Mouse (Mus musculus) heart, embryonic 16.5 days (tissue): ENCODE results near the gene Hspb2. TPM values are rescaled to one million over a fixed set of nuclear protein-coding genes. Genes with fewer than 3 reads are reported as not detected.

ENCODE experiments used
- ATAC-seq: fragments of 200-750 bp; cut with Nextera tagmentation; replicated peaks from 2 replicates; pipeline ENCODE4 v1.8.0; 2017; ENCODE audit warnings: moderate number of reproducible peaks; ENCODE audit not compliant: insufficient read depth, low FRiP score; ENCODE audit errors: extremely low read depth
- H3K27ac ChIP-seq: fragments of 300-500 bp; sonication (generic); 2 replicates; pipeline ENCODE4 v1.5.1; 2014; ENCODE audit warnings: mild to moderate bottlenecking, low read length, control low read depth, moderate library complexity
- H3K27me3 ChIP-seq: fragments of 300-500 bp; sonication (generic); 2 replicates; pipeline ENCODE4 v1.6.1; 2014; ENCODE audit warnings: low read length, mixed read lengths; ENCODE audit not compliant: control insufficient read depth, insufficient read depth
- H3K36me3 ChIP-seq: fragments of 300-500 bp; sonication (generic); 2 replicates; pipeline ENCODE4 v1.6.1; 2014; ENCODE audit not compliant: control insufficient read depth, insufficient read depth
- H3K4me1 ChIP-seq: fragments of 300-500 bp; sonication (generic); 2 replicates; pipeline ENCODE4 v1.6.1; 2014; ENCODE audit warnings: low read length, mixed read lengths; ENCODE audit not compliant: control insufficient read depth, insufficient read depth
- H3K4me2 ChIP-seq: fragments of 300-500 bp; sonication (generic); 2 replicates; pipeline ENCODE4 v1.6.1; 2014; ENCODE audit warnings: low read depth, mild to moderate bottlenecking, control low read depth, low read length
- H3K4me3 ChIP-seq: fragments of 300-500 bp; sonication (generic); 2 replicates; pipeline ENCODE4 v1.5.1; 2014; ENCODE audit warnings: mild to moderate bottlenecking, control low read depth, low read length
- H3K9ac ChIP-seq: fragments of 300-500 bp; sonication (generic); 2 replicates; pipeline ENCODE4 v1.6.1; 2014; ENCODE audit warnings: low read length, control low read depth
- H3K9me3 ChIP-seq: fragments of 300-500 bp; sonication (generic); replicated peaks from 2 replicates; pipeline ENCODE4 v1.6.1; 2016; ENCODE audit warnings: low read length; ENCODE audit not compliant: control insufficient read depth
- WGBS: fragments of 180-500 bp; shearing (Covaris S2); extraction: QIAGEN DNeasy Blood & Tissue Kit; methylation state at CpG from one replicate; pipeline ENCODE4 v1.1.7; 2014; 5-methylcytosine and 5-hydroxymethylcytosine counted together
- polyA plus RNA-seq: library from polyadenylated mRNA; unstranded; fragments of >200 nt; fragmentation: Nextera tagmentation; extraction: Ambion mirVana; gene quantifications from 2 replicates; pipeline ENCODE4 v1.2.1, GENCODE M21; 2015

Hspb2 gene
- polyA plus RNA-seq, 1 experiment from 2014 or later: 242 TPM

GRCm38 (mm10) chr9:50740867-50741784 lies 11.0 kb downstream of the Hspb2 start:
- Histone ChIP-seq H3K9me3 (no peaks in the 10 kb centered on the region), H3K27ac (no peak overlapping the region), H3K36me3 (no peaks in the 10 kb centered on the region), H3K4me2 (no peak overlapping the region), H3K4me3 (no peak overlapping the region), H3K4me1 (peaks cover 21% of the 10 kb centered on the region), H3K27me3 (no peaks in the 10 kb centered on the region), H3K9ac (no peak overlapping the region)
- 79% methylated on average over 14 of the region's 14 CpGs for WGBS
- ATAC-seq: no peak

DNA sequence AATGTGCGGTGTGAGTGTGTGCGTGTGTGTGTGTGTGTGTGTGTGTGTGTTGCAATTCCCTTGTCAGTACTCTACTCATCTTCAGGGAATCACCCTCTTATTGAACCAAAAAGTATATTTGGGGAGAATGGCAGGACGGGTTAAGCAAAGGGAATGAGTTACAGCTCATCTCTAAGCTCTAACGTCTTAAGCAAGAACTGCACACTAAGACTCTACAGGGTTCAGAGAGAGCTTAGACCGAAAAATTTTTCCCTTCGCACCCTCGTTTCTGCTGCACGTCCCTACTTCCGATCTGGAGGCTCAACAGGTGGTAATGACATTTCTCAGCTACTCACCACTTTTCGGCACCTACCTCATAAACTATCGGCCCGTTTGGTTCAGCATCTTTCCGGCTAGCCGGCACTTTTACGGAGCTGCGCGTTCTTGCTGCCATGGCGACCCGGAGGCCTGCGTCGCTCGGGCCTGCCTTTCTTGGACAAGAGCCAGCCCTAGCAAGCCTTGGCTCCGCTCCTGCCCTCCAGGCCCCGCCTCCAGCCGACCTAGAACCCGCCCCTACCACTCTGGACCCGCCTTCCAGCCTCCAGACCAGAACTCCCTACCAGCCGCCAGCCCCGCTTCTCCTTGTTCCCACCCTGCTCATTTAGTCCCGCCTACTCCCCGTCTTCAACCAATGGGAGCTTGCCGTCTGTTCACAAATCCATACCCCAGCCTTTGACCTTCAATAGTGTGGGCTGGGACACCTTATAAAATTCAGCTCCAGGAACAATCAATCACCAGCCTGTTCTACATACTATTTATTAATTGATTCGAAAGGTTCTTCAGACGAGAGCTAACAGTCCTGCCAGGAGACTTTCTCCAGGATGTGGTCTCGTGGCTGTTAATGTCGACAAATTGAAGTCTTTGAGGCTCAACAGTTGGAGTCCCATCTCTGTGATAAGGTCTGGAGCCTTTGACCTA lies 13.0 kb downstream of the Hspb2 start, which contains the start of gene Dixdc1:
Gene Dixdc1, minus strand, starts transcription at position 604 of the 957 bp plus-strand sequence.
- H3K27me3 ChIP-seq: no peaks in the 10 kb centered on the region
- peak within 1 kb of the TSS; percentile 78 for H3K27ac ChIP-seq
- H3K4me1 ChIP-seq: peaks cover 18% of the 10 kb centered on the region
- H3K4me3 ChIP-seq: peak within 1 kb of the TSS; percentile 52
- WGBS: 10% methylated on average over 36 of the region's 36 CpGs
- H3K9ac ChIP-seq: no peak within 1 kb of the TSS
- H3K4me2 ChIP-seq: peak within 1 kb of the TSS; percentile 74
- peak; percentile 99 for ATAC-seq
- H3K36me3 ChIP-seq: no peaks in the 10 kb centered on the region
- no peaks in the 10 kb centered on the region for H3K9me3 ChIP-seq

DNA sequence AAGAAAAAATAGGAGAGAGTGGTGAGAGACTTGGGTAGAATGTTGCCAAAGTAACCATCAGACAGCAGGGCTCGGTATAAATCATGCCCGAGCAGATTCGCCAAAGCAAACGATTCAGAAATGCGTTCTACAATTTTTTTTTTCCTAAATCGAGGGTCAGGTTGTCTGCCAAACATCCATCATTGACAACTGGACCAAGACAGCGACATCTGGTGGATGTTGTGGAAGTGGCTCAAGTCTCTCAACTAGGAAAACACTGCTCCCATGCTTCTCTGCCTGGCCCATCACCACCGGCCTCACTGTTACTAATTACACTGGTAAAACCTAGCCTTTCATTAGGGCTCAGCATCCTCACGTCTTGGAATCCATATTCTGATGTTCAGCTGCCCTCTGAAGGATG lies 17.2 kb downstream of the Hspb2 start:
- no peak for ATAC-seq
- Histone ChIP-seq H3K9me3 (no peaks in the 10 kb centered on the region), H3K27me3 (no peaks in the 10 kb centered on the region), H3K4me3 (no peak overlapping the region), H3K4me2 (peak overlapping the region; percentile 40; the same call in 1 of the 2 replicates), H3K27ac (no peak overlapping the region), H3K4me1 (peaks cover 12% of the 10 kb centered on the region), H3K36me3 (no peaks in the 10 kb centered on the region), H3K9ac (no peak overlapping the region)
- 2% methylated on average over 9 of the region's 9 CpGs for WGBS

DNA sequence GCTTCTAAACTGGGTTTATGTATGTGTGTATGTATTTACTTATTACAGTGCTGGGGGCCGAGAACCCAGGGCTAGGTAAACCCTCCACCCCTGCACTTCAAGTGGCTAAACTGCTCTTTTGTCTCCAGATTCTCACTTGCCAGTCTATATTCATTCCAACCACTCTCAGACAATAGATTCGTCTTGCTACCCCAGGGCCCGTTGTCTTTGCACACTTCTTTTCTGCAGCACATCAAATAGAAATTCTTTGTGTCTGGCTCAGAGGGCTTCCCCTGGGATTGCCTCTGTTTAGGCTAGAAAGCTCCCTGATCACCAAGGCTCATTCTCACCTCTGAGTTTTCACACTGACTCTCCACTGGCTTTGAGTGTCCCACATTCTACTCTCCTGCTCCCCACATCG lies 19.6 kb downstream of the Hspb2 start:
- no peak overlapping the region for H3K4me3 ChIP-seq
- no peaks in the 10 kb centered on the region for H3K36me3 ChIP-seq
- H3K4me1 ChIP-seq: peaks cover 10% of the 10 kb centered on the region; the same call in 1 of the 2 replicates
- no peaks in the 10 kb centered on the region for H3K27me3 ChIP-seq
- 31% methylated on average over 4 of the region's 4 CpGs for WGBS
- H3K9ac ChIP-seq: no peak overlapping the region
- no peak overlapping the region for H3K4me2 ChIP-seq
- no peak overlapping the region for H3K27ac ChIP-seq
- no peaks in the 10 kb centered on the region for H3K9me3 ChIP-seq
- ATAC-seq: no peak

- Histone ChIP-seq H3K4me2 (no peak overlapping the region), H3K9ac (no peak overlapping the region), H3K36me3 (no peaks in the 10 kb centered on the region), H3K27me3 (no peaks in the 10 kb centered on the region), H3K9me3 (no peaks in the 10 kb centered on the region), H3K4me1 (peaks cover 25% of the 10 kb centered on the region), H3K4me3 (no peak overlapping the region), H3K27ac (0 out of 2 replicates have a peak overlapping the region, but pooled peaks have one; percentile 4)
- WGBS: 45% methylated on average over 4 of the region's 4 CpGs
- ATAC-seq: no peak
These were observed 22.6 kb downstream of the Hspb2 start for GRCm38 (mm10) chr9:50729600-50729999.

GRCm38 (mm10) chr9:50727925-50728651 lies 24.1 kb downstream of the Hspb2 start:
- Histone ChIP-seq H3K27ac (peak overlapping the region; percentile 84), H3K27me3 (no peaks in the 10 kb centered on the region)

GRCm38 (mm10) chr9:50727171-50727924 lies 24.8 kb downstream of the Hspb2 start:
- peak overlapping the region; percentile 74 for H3K4me3 ChIP-seq
- H3K36me3 ChIP-seq: no peaks in the 10 kb centered on the region
- H3K9ac ChIP-seq: peak overlapping the region; percentile 90
- peak overlapping the region; percentile 92 for H3K4me2 ChIP-seq
- peaks cover 42% of the 10 kb centered on the region for H3K4me1 ChIP-seq
- peak overlapping the region; percentile 84 for H3K27ac ChIP-seq
- no peaks in the 10 kb centered on the region for H3K9me3 ChIP-seq
- peak; percentile 3; the same call in 1 of the 2 replicates for ATAC-seq
- H3K27me3 ChIP-seq: no peaks in the 10 kb centered on the region
- 3% methylated on average over 30 of the region's 30 CpGs for WGBS

More at GRCm38 (mm10) chr9:50727925-50728651, 24.1 kb downstream of the Hspb2 start:
- H3K9ac ChIP-seq: peak overlapping the region; percentile 90
- WGBS: under 1% methylated on average over 45 of the region's 45 CpGs
- no peaks in the 10 kb centered on the region for H3K9me3 ChIP-seq
- H3K4me3 ChIP-seq: peak overlapping the region; percentile 74
- peaks cover 35% of the 10 kb centered on the region for H3K4me1 ChIP-seq
- no peaks in the 10 kb centered on the region for H3K36me3 ChIP-seq
- H3K4me2 ChIP-seq: peak overlapping the region; percentile 92
- peak; percentile 88 for ATAC-seq
